Mouse (Mus musculus): Measurements from ENCODE around the gene 1110051M20Rik. TPM values are rescaled to one million over a fixed set of nuclear protein-coding genes. Genes with fewer than 3 reads are reported as not detected.

1110051M20Rik gene
- polyA plus RNA-seq, 1 experiment from 2014 or later, result 105 TPM

DNA sequence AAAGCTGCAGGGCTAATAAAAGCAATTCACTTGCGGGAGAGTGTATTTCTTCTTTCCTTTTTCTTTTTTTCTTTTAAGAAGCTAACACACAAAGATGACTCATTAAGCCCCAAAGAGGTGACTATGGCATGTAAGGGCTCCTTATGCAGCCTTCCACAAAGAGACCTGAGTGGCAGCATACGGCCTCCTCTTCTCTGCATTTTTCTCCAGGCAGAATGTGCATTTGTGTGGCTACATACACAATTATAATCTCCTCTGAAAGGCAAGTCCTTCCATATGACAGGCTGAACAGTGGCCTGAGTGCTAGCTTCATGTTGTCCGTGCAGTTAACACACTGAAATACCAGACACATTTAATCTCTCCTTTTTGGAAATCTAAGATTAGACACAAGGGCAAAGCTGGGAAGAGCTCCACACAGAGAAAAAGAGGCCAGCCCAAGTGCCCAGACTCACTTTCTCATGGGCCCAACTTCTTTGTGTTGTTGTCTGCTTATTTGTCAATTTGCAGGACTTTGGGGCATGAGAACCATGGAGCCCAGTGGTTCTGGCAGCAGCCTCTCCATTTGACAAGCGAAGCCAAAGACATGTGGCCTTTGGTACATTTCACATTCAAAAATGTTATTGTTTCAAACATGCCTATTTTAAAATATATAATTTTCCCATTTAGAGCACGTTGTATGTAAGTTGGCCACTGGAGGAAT lies 7.2 kb downstream of the 1110051M20Rik start:
- H3K4me1 ChIP-seq, result no peaks in the 10 kb centered on the region
- no peak for ATAC-seq (ENCODE audit: low FRiP score)
- H3K27me3 ChIP-seq, result no peaks in the 10 kb centered on the region
- 0 out of 2 replicates have a peak, but pooled peaks cover 3% of the 10 kb centered on the region for H3K36me3 ChIP-seq
- H3K9ac ChIP-seq, result no peak overlapping the region
- H3K9me3 ChIP-seq (replicated peaks), result no peaks in the 10 kb centered on the region
- no peak overlapping the region for H3K4me3 ChIP-seq
- 80% methylated on average over 5 of the region's 5 CpGs for WGBS
- no peak overlapping the region for H3K4me2 ChIP-seq (replicated peaks)
- H3K27ac ChIP-seq, result no peak overlapping the region

DNA sequence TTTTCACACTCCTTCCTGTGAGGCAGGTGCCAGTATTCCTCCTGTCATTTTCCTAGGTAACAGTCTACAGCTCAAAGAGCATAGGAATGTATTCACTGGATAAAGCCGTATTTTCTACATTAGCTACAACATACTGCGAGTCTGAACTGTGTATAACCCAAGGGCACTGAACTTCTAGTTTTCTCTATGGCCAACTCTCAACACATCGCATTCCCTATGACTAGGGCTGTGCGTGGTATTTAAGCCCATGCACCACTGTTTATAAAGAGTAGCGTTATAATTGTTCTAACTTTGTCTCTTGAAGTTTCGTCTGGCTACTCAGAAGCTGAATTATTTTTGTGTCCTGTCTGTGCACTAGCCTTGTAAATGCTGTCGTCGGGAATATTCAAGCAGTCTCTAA lies 7.8 kb downstream of the 1110051M20Rik start:
- no peak overlapping the region for H3K9ac ChIP-seq
- H3K4me2 ChIP-seq (replicated peaks), result no peak overlapping the region
- H3K27ac ChIP-seq, result no peak overlapping the region
- H3K4me1 ChIP-seq, result no peaks in the 10 kb centered on the region
- H3K4me3 ChIP-seq, result no peak overlapping the region
- WGBS, result 80% methylated on average over 8 of the region's 8 CpGs
- H3K27me3 ChIP-seq, result no peaks in the 10 kb centered on the region
- 0 out of 2 replicates have a peak, but pooled peaks cover 3% of the 10 kb centered on the region for H3K36me3 ChIP-seq
- ATAC-seq (ENCODE audit: low FRiP score), result no peak
- no peaks in the 10 kb centered on the region for H3K9me3 ChIP-seq (replicated peaks)

DNA sequence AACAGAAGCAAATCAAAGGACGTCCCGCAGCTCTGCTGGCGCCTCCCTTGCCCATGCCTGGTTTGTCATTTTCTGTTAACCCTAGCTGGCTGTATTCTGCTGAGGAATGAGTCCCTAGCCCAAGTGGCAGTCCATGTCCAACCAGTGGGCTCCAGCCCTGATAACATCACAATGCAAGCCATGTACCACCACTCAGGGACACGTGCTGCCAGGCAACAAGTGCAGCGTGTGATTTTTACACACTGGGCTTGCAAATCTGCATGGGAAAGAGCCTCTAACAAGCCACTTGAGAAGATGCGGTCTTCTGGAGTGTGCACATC lies 13.9 kb downstream of the 1110051M20Rik start:
- no peaks in the 10 kb centered on the region for H3K9me3 ChIP-seq (replicated peaks)
- H3K4me3 ChIP-seq, result no peak overlapping the region
- H3K27me3 ChIP-seq, result no peaks in the 10 kb centered on the region
- H3K36me3 ChIP-seq, result no peaks in the 10 kb centered on the region
- peaks cover 28% of the 10 kb centered on the region for H3K4me1 ChIP-seq
- peak; percentile 88 for ATAC-seq (ENCODE audit: low FRiP score)
- WGBS, result 29% methylated on average over 6 of the region's 6 CpGs
- peak overlapping the region; percentile 67 for H3K27ac ChIP-seq
- peak overlapping the region; percentile 36 for H3K4me2 ChIP-seq (replicated peaks)
- no peak overlapping the region for H3K9ac ChIP-seq

DNA sequence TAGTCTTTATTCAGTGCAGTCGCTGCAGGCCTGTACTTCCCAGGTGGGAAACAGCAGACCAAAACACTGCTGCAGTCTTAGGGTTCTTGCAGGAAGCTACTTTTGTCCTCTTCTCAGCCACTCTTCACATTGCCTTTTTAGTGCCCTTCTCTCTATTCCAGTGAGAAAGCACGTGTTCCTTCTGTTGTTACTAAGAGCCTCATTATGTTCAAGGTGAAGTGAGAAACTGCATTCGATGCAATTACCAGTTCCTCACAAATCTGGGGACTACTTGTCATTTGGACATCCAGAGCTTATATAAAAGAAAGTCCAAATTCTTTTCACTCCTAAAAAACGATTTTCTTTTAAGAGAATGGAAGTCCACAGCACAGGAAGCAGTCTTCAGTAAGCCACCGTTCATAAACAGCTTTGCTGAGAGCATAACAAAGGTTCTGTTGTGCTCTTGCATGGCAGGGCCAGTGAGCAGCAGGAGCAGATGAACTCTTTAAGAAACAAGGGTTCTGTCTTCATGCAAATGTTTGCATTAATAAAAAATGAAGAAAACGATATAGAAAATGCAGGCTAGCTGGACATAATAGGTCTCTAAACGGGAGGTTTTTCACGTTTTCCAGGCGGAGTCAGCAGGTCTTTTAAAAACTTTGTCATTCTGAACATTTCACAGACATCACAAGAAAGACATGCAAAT lies 14.4 kb downstream of the 1110051M20Rik start:
- no peak overlapping the region for H3K9ac ChIP-seq
- H3K36me3 ChIP-seq, result no peaks in the 10 kb centered on the region
- peak overlapping the region; percentile 36 for H3K4me2 ChIP-seq (replicated peaks)
- 16% methylated on average over 9 of the region's 9 CpGs for WGBS
- no peaks in the 10 kb centered on the region for H3K27me3 ChIP-seq
- H3K27ac ChIP-seq, result peak overlapping the region; percentile 67
- no peaks in the 10 kb centered on the region for H3K9me3 ChIP-seq (replicated peaks)
- peaks cover 28% of the 10 kb centered on the region for H3K4me1 ChIP-seq
- no peak overlapping the region for H3K4me3 ChIP-seq
- peak; percentile 76 for ATAC-seq (ENCODE audit: low FRiP score)

DNA sequence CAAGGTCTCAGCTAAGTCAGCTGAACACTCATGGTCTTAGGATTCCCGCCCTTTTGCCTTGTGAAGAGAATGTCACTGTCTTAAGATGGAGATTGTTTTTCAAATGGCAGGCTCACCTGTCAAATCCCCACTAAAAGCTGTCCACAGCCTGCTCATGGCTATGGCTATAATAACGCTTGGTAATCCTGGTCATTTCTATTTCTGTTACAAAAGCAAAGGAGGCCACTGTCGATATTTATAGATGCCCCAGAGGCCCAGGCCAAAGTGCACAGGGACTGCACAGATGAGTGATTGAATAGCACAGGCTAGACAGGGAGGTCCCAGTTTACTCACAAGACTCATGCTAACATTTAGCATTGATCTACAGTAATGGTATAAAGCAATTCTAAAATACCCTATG lies 15.4 kb downstream of the 1110051M20Rik start:
- no peak for ATAC-seq (ENCODE audit: low FRiP score)
- no peaks in the 10 kb centered on the region for H3K9me3 ChIP-seq (replicated peaks)
- peaks cover 28% of the 10 kb centered on the region for H3K4me1 ChIP-seq
- H3K9ac ChIP-seq, result no peak overlapping the region
- H3K27me3 ChIP-seq, result no peaks in the 10 kb centered on the region
- 78% methylated on average over 3 of the region's 3 CpGs for WGBS
- H3K36me3 ChIP-seq, result no peaks in the 10 kb centered on the region
- no peak overlapping the region for H3K4me3 ChIP-seq
- H3K27ac ChIP-seq, result peak overlapping the region; percentile 67
- H3K4me2 ChIP-seq (replicated peaks), result no peak overlapping the region

DNA sequence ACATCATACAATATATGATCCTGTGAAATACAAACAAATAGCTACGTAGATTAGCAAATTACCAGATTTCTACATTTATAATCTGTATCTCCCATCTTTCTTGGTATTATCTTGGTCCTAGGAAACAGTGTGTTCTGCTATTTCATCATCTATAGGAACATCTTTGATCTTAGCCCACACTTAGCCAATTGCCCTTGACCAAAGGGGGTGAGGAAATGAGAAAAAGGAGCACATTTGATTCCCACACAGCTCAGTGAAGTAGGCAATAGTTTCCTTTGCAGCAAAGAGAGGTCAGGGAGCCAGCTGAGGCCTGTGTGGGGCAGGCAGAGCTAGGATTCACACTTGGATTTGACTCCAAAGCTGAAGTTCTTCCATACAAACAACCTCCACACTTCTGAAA lies 18.2 kb downstream of the 1110051M20Rik start:
- peaks cover 5% of the 10 kb centered on the region; the same call in 1 of the 2 replicates for H3K36me3 ChIP-seq
- H3K9me3 ChIP-seq (replicated peaks), result no peaks in the 10 kb centered on the region
- no peak overlapping the region for H3K4me2 ChIP-seq (replicated peaks)
- WGBS, result 93% methylated on average over 1 of the region's 1 CpGs
- no peak overlapping the region for H3K27ac ChIP-seq
- no peak overlapping the region for H3K4me3 ChIP-seq
- no peak for ATAC-seq (ENCODE audit: low FRiP score)
- H3K4me1 ChIP-seq, result peaks cover 27% of the 10 kb centered on the region
- H3K27me3 ChIP-seq, result no peaks in the 10 kb centered on the region
- H3K9ac ChIP-seq, result no peak overlapping the region

DNA sequence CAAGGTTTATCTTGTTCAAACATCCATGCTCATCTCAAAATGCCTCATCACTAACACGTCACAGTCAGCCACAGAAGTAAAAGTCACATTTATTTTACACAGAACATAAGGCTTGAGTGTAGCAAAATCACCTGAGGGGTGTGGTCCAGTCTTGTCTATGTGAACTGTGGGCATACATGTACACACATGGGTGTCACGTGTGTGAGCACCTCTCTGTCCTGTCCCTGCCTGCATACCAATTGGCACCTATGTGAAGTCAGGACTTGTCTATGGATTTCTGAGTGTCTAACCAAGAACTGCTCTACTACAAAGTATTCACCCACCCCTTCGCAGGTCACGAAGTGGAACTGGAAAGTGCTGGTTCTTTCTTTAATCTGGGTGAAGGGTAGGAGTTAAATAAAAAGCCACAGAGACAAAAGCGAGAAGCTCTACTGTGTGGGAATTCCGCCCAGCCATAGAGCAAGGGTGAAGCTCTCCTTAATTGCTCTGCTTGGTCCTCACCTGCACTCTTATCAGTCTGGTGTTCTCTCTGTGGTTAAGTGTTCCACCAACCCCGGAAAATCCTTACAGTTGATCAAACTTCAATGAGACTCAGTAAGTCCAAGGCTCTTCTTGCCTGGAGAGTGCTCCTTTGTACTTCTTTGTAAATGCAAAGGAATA lies 20.3 kb downstream of the 1110051M20Rik start:
- H3K4me3 ChIP-seq, result no peak overlapping the region
- no peak overlapping the region for H3K27ac ChIP-seq
- H3K36me3 ChIP-seq, result peaks cover 7% of the 10 kb centered on the region; the same call in 1 of the 2 replicates
- H3K27me3 ChIP-seq, result no peaks in the 10 kb centered on the region
- 86% methylated on average over 7 of the region's 7 CpGs for WGBS
- peaks cover 8% of the 10 kb centered on the region for H3K4me1 ChIP-seq
- no peak for ATAC-seq (ENCODE audit: low FRiP score)
- no peaks in the 10 kb centered on the region for H3K9me3 ChIP-seq (replicated peaks)
- H3K9ac ChIP-seq, result no peak overlapping the region
- H3K4me2 ChIP-seq (replicated peaks), result no peak overlapping the region

DNA sequence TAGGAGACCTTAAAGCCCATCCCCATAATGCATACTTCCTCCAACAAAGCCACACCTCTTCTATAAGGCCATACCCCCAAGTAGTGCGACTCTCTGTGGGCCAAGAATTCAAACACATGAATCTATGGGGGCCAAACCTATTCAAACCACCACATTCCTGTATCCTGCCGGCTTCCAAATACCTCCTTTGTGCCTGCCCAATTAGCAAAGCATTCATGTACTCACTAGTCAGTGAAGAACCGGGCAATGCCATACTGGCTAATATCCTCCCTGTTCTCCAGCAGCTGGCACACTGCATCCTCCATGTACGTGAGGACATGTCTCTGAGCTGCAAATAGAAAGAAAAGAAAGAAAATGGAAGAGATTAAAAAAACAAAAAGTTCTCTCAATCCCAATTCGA lies 22.9 kb downstream of the 1110051M20Rik start:
- Histone ChIP-seq H3K4me1 (0 out of 2 replicates have a peak, but pooled peaks cover 4% of the 10 kb centered on the region), H3K36me3 (peaks cover 7% of the 10 kb centered on the region; the same call in 1 of the 2 replicates), H3K27me3 (no peaks in the 10 kb centered on the region), H3K27ac (no peak overlapping the region), H3K4me3 (no peak overlapping the region), H3K9ac (no peak overlapping the region), H3K9me3 (replicated peaks) (no peaks in the 10 kb centered on the region), H3K4me2 (replicated peaks) (no peak overlapping the region)
- WGBS, result 78% methylated on average over 5 of the region's 5 CpGs
- ATAC-seq (ENCODE audit: low FRiP score), result no peak

DNA sequence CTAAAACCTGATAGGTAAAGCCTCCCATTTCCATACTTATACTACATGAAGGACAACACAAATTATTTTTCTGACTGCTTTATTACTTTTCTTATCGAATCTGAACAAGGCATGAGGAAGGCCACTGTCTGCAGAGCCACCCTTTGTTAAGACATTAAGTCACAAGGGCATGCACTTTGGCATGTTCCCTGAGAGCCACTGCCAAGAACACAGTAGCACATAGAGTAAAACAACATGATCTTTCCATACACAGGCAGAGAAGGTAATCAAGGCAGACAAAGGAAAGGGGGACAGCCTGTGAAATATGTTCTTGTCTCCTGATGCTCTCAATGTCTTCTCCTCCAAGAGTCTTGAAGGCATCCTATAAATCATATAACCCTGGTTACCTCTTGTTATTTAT lies 30.7 kb downstream of the 1110051M20Rik start:
- 92% methylated on average over 1 of the region's 1 CpGs for WGBS

DNA sequence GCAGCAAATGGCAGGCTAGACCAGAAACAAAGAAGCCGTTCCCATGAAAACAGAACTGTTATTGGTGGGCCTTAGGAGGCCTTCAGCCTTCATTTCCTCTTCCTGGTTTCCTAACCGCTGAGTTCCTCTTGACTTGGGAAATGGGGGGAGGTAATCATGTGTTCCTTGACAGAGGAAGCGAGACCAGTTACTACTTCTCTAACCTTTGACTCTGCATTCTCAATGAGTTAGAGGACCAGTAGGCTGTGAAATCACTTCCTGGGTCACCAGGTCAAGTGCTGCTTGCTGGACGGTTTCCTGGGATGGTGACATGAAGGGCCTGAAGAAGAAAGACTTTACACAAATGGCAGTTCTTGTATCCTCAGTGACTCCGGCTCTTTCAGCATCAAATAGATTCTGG lies 32.1 kb downstream of the 1110051M20Rik start:
- WGBS, result 54% methylated on average over 5 of the region's 5 CpGs

More for the DNA sequence above, 30.7 kb downstream of the 1110051M20Rik start:
- no peaks in the 10 kb centered on the region for H3K36me3 ChIP-seq
- H3K4me3 ChIP-seq, result no peak overlapping the region
- no peak overlapping the region for H3K27ac ChIP-seq
- H3K9ac ChIP-seq, result no peak overlapping the region
- no peak overlapping the region for H3K4me2 ChIP-seq (replicated peaks)
- ATAC-seq (ENCODE audit: low FRiP score), result no peak
- peaks cover 3% of the 10 kb centered on the region; the same call in 1 of the 2 replicates for H3K4me1 ChIP-seq
- no peaks in the 10 kb centered on the region for H3K27me3 ChIP-seq
- H3K9me3 ChIP-seq (replicated peaks), result no peaks in the 10 kb centered on the region

DNA sequence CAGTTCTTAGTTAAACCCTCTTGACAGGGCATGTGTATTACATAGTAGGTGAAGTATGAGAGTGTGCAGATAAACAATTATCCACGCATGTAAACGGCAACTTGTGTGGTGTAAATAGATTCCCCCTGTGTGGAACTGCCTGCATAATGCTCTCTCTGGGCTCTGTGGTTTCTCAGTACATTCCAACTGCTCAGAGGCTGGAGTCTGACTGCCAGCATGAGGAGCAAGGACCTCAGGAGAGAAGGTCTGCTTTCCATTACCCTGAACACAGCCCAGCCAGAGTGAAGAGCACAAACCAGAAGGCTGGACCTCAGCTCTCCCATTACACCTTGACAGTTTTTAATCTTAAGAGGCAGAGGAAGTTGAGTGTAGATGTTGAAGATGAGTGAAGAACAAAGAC lies 33.0 kb downstream of the 1110051M20Rik start:
- no peak for ATAC-seq (ENCODE audit: low FRiP score)
- no peaks in the 10 kb centered on the region for H3K36me3 ChIP-seq
- 61% methylated on average over 2 of the region's 2 CpGs for WGBS

More for the DNA sequence above, 32.1 kb downstream of the 1110051M20Rik start:
- Histone ChIP-seq H3K36me3 (no peaks in the 10 kb centered on the region), H3K9me3 (replicated peaks) (no peaks in the 10 kb centered on the region), H3K9ac (no peak overlapping the region), H3K27ac (no peak overlapping the region), H3K4me1 (peaks cover 3% of the 10 kb centered on the region; the same call in 1 of the 2 replicates), H3K4me3 (no peak overlapping the region), H3K27me3 (no peaks in the 10 kb centered on the region), H3K4me2 (replicated peaks) (no peak overlapping the region)
- ATAC-seq (ENCODE audit: low FRiP score), result no peak

DNA sequence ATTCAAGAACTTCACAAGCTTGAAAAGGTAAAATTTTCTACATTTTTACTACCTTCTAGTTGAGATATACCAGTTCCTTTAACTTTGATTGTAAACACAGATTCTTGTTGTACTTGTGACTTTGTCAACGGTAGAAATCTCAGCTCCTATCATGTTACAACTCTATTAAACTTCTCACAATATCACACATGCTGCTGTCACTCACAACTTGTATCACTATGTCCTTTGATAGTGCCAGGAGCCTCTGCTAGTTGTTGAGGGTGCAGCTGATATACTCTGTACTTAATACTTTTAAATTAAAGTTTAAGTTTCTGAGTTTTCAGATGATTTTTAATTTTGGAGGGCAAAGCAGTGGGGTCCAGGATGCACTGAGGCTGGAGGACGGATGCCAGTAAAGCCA lies 36.5 kb downstream of the 1110051M20Rik start:
- Histone ChIP-seq H3K4me1 (peaks cover 3% of the 10 kb centered on the region; the same call in 1 of the 2 replicates), H3K9ac (no peak overlapping the region), H3K4me2 (replicated peaks) (no peak overlapping the region), H3K4me3 (no peak overlapping the region), H3K27ac (no peak overlapping the region), H3K36me3 (no peaks in the 10 kb centered on the region), H3K9me3 (replicated peaks) (no peaks in the 10 kb centered on the region), H3K27me3 (no peaks in the 10 kb centered on the region)
- no peak for ATAC-seq (ENCODE audit: low FRiP score)
- 85% methylated on average over 2 of the region's 2 CpGs for WGBS

More for the DNA sequence above, 33.0 kb downstream of the 1110051M20Rik start:
- H3K4me1 ChIP-seq, result peaks cover 3% of the 10 kb centered on the region; the same call in 1 of the 2 replicates
- no peak overlapping the region for H3K4me2 ChIP-seq (replicated peaks)
- H3K9me3 ChIP-seq (replicated peaks), result no peaks in the 10 kb centered on the region
- H3K27me3 ChIP-seq, result no peaks in the 10 kb centered on the region
- H3K27ac ChIP-seq, result peak overlapping the region; percentile 44; the same call in 1 of the 2 replicates
- no peak overlapping the region for H3K9ac ChIP-seq
- no peak overlapping the region for H3K4me3 ChIP-seq

All from hindbrain, embryonic 12.5 days (tissue).